Mouse (Mus musculus): Measurements from ENCODE around the gene Bbs1. TPM values are rescaled to one million over a fixed set of nuclear protein-coding genes. Genes with fewer than 3 reads are reported as not detected.

Bbs1 gene
- polyA plus RNA-seq, 1 experiment from 2014 or later: 1.0 TPM

DNA sequence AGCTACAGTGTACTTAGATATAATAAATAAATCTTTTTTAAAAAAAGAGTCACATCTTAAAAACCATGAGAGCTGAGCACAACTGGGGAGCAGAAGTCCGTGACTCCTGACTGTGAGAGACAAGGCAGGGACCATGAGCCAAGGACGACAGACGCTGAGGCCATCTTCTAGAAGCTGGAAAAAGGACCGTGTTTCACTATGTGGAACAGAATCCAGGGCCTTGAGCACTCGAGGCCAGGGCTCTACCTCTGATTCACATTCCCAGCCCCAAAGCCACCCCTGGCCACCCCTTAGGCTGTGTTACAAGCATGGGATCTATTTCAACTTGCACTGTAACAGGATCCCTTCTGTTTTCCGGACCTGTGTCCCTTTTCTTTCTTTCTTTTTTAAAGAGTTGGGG is 13.2 kb upstream of the Bbs1 start:
- H3K4me3 ChIP-seq (replicated peaks): no peak overlapping the region
- H3K4me2 ChIP-seq: no peak overlapping the region
- ATAC-seq (ENCODE audit: insufficient read depth): no peak
- 74% methylated on average over 6 of the region's 6 CpGs for WGBS (ENCODE audit: insufficient replicate concordance)
- no peaks in the 10 kb centered on the region for H3K9me3 ChIP-seq (replicated peaks)
- H3K27me3 ChIP-seq: no peaks in the 10 kb centered on the region
- no peak overlapping the region for H3K9ac ChIP-seq
- H3K27ac ChIP-seq (replicated peaks): no peak overlapping the region
- no peaks in the 10 kb centered on the region for H3K4me1 ChIP-seq (replicated peaks)
- H3K36me3 ChIP-seq (replicated peaks): peaks cover 95% of the 10 kb centered on the region

DNA sequence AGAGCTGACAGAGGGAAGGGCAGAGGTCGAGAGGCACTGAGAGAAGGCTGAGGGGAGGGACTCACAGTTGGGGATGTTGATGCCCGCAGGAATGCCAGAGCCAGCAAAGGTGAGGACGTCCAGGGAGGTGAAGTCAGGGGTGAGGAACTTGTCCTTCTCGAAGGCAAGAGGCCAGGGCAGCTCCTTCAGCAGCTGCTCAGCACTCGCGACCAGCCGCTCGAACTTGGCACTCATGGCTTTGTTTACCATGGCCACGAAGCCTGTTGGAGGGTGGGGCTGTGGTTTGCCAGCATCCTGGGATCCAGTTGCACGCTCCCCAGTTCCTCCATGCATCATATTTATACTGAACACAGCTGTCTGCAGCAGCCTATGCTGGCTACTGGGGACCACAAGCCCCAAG is 10.4 kb upstream of the Bbs1 start:
- Histone ChIP-seq H3K27ac (replicated peaks) (no peak overlapping the region), H3K4me1 (replicated peaks) (peaks cover 7% of the 10 kb centered on the region), H3K36me3 (replicated peaks) (peaks cover 93% of the 10 kb centered on the region), H3K9me3 (replicated peaks) (no peaks in the 10 kb centered on the region), H3K4me2 (no peak overlapping the region), H3K4me3 (replicated peaks) (no peak overlapping the region), H3K27me3 (no peaks in the 10 kb centered on the region), H3K9ac (no peak overlapping the region)
- ATAC-seq (ENCODE audit: insufficient read depth): no peak
- 79% methylated on average over 10 of the region's 10 CpGs for WGBS (ENCODE audit: insufficient replicate concordance)

DNA sequence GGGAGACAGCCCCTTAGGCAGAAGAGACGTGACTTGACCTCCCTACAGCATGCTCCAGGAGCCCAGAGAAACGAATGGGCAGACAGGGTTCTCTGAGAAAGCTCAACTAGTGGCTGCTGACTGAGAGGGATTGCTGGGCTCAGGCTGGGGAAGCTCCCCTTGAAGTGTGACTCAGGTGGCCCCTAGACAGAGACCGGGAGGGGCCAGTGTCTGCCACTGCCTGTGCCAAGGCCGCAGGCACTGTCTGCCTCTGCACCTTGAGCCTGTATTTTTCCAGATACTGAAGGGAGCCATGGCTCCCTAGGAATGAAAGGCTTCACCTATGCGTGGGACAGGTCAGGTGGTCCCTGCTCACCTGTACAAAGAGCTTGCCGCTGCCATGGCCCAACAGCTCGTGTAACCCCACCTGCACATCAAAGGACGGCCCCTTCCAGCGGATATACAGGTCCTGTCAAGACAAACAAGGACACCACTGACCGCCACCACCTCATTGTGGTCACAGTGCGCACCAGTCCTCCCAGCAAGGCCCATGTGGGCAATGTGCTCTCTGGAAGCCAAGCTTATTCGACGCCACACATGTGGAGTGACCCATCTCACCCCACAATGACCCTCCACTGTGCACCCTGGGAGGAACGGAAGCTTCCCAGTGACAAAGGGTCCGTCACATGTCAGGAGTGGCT is 9.6 kb upstream of the Bbs1 start:
- peaks cover 93% of the 10 kb centered on the region for H3K36me3 ChIP-seq (replicated peaks)
- H3K9ac ChIP-seq: no peak overlapping the region
- H3K4me1 ChIP-seq (replicated peaks): peaks cover 7% of the 10 kb centered on the region
- no peaks in the 10 kb centered on the region for H3K9me3 ChIP-seq (replicated peaks)
- no peaks in the 10 kb centered on the region for H3K27me3 ChIP-seq
- no peak overlapping the region for H3K4me3 ChIP-seq (replicated peaks)
- ATAC-seq (ENCODE audit: insufficient read depth): no peak
- WGBS (ENCODE audit: insufficient replicate concordance): 80% methylated on average over 15 of the region's 15 CpGs
- H3K27ac ChIP-seq (replicated peaks): no peak overlapping the region
- no peak overlapping the region for H3K4me2 ChIP-seq

DNA sequence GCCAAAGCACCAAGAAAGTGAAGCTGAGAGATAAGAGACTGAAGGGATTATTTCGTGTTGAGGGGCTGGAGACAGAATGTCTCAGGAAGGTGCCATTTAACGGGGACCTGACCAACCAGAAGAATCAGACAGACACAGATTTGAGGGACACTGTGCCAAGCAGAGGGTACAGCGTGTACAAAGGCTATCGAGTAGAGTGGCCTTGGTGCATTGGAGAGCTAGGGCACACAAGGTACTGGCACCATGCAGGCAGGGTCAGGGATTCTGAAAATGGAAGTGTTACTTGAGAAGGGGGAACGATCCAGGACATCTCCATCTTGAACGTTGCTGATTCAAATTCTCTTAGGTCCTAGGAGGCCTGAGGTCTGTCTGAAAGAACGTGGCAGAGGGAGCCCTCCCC is 2.9 kb upstream of the Bbs1 start:
- Histone ChIP-seq H3K27ac (replicated peaks) (no peak overlapping the region), H3K9me3 (replicated peaks) (no peaks in the 10 kb centered on the region), H3K27me3 (no peaks in the 10 kb centered on the region), H3K4me3 (replicated peaks) (no peak overlapping the region), H3K36me3 (replicated peaks) (peaks cover 53% of the 10 kb centered on the region), H3K4me1 (replicated peaks) (peaks cover 20% of the 10 kb centered on the region), H3K4me2 (no peak overlapping the region), H3K9ac (no peak overlapping the region)
- 77% methylated on average over 7 of the region's 7 CpGs for WGBS (ENCODE audit: insufficient replicate concordance)
- ATAC-seq (ENCODE audit: insufficient read depth): no peak

DNA sequence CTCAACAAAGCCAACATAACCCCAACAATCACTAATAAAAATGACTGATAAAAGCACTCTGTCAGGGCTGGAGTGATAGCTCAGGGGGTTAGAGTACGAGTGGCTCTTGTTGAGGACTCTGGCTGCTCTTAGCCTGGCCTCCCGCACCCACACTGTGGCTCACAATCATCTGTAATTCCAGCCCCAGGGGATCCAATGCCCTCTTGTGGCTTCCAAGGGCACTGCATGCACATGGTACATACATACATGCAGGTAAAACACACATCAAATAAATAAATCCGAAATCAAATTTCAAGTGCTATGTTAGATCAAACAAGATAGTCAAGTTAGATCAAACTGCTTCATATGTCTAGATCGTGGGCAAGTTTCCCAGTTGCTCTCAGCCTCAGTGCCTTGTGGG is 1.7 kb upstream of the Bbs1 start:
- no peak for ATAC-seq (ENCODE audit: insufficient read depth)
- Histone ChIP-seq H3K4me1 (replicated peaks) (peaks cover 20% of the 10 kb centered on the region), H3K9ac (no peak overlapping the region), H3K27ac (replicated peaks) (no peak overlapping the region), H3K27me3 (no peaks in the 10 kb centered on the region), H3K4me3 (replicated peaks) (no peak overlapping the region), H3K36me3 (replicated peaks) (peaks cover 41% of the 10 kb centered on the region), H3K9me3 (replicated peaks) (no peaks in the 10 kb centered on the region), H3K4me2 (no peak overlapping the region)
- WGBS (ENCODE audit: insufficient replicate concordance): 67% methylated on average over 4 of the region's 4 CpGs

DNA sequence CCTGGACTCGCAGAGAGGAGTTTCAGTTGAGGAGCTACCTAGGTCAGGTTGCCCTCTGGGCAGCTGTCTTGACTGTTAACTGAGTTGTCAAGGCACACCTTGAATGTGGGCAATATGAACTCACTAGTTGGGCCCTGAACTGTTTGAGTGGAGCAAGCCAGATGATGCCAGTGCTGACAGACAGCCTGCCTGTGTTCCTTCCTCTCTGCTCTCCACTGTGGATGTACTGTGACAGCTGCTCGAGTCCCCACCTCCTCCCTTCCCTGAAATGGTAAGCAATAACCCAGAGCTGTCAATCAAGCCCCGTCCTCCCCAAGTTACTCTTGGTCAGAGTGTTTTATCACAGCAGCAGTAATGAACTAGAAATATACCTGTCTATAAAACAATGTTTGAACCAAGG is 6.5 kb downstream of the Bbs1 start:
- Histone ChIP-seq H3K4me1 (replicated peaks) (no peaks in the 10 kb centered on the region), H3K36me3 (replicated peaks) (no peaks in the 10 kb centered on the region), H3K27ac (replicated peaks) (no peak overlapping the region), H3K9ac (no peak overlapping the region), H3K9me3 (replicated peaks) (no peaks in the 10 kb centered on the region), H3K4me3 (replicated peaks) (no peak overlapping the region), H3K4me2 (no peak overlapping the region), H3K27me3 (no peaks in the 10 kb centered on the region)
- 48% methylated on average over 3 of the region's 3 CpGs for WGBS (ENCODE audit: insufficient replicate concordance)
- no peak for ATAC-seq (ENCODE audit: insufficient read depth)

DNA sequence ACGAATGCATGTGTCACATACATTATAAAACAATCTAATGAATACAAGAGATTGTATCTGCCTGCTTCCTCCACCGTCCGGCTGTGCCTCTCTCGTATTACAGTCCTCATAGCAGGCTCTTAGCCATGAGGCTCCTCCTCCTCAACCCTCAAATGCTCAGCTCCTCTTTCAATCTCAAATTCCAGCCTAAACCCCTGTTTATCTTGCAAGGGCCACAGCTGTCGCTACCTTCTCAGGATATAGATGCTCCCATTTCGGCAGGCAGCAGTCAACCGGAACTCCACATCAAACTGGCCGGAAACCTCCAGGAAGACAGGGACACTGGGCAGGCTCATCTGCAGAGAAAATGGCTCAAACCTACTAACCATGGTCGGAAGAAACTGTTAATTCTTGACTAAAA is 7.5 kb downstream of the Bbs1 start:
- no peak overlapping the region for H3K4me3 ChIP-seq (replicated peaks)
- no peaks in the 10 kb centered on the region for H3K4me1 ChIP-seq (replicated peaks)
- no peaks in the 10 kb centered on the region for H3K9me3 ChIP-seq (replicated peaks)
- no peaks in the 10 kb centered on the region for H3K36me3 ChIP-seq (replicated peaks)
- 63% methylated on average over 9 of the region's 9 CpGs for WGBS (ENCODE audit: insufficient replicate concordance)
- no peak overlapping the region for H3K27ac ChIP-seq (replicated peaks)
- no peak overlapping the region for H3K4me2 ChIP-seq
- ATAC-seq (ENCODE audit: insufficient read depth): no peak
- H3K9ac ChIP-seq: no peak overlapping the region
- H3K27me3 ChIP-seq: no peaks in the 10 kb centered on the region

DNA sequence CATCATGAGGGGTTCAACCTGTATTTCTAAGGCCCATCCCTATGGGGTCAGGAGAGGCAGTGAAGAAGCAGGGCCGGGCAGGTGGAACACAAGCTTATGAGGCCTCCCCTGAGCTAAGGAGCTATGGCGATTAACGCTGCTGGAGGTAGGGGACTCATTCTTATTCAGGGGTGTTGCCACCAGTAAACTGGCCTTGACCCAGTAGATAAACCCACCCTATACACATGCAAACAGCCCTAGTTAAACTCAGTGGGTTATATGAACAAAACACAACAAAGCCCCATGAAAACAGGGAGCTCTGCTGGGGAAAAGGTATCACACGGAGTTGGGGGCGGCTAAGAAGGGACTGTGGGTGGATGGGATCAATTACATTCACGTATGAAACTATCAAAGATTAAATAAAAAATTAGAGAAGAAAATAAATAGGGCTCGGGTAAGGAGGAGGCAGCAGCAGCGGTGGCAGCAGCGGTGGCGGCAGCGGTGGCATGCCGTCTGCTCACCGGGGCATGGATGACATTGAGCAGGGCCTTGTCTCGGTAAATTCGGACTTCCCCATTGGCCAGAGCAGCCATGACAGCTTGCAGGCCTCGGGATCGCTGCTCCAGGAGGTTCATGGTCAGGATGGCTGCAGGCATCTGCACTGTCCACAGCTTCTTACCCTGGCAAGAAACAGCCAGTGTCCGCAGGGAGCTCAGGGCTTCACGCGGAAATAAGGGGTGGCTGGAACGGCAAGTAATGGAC is 9.5 kb downstream of the Bbs1 start:
- Histone ChIP-seq H3K9me3 (replicated peaks) (no peaks in the 10 kb centered on the region), H3K4me3 (replicated peaks) (no peak overlapping the region), H3K9ac (no peak overlapping the region), H3K4me2 (no peak overlapping the region), H3K27ac (replicated peaks) (no peak overlapping the region), H3K4me1 (replicated peaks) (peaks cover 11% of the 10 kb centered on the region), H3K36me3 (replicated peaks) (no peaks in the 10 kb centered on the region), H3K27me3 (no peaks in the 10 kb centered on the region)
- no peak for ATAC-seq (ENCODE audit: insufficient read depth)
- WGBS (ENCODE audit: insufficient replicate concordance): 62% methylated on average over 21 of the region's 21 CpGs

DNA sequence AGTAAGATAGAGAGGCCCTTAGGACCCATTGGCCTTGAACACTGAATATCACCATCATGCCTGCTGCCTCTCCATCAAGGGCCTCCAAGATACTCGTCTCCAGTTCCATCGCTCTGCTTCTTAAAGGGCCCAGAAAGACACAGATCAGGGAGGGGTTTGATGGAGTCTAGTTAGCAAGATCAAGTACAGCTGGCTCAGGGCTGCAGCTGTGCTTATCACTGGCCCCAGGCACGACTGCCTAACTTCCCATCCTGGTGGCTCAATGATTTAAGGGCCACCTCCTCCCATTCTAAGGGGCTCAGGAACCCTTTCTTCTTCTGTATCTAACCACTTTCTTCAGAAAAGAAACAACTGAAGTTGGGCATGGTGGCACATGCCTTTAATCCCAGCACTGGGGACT is 14.6 kb downstream of the Bbs1 start:
- H3K9me3 ChIP-seq (replicated peaks): no peaks in the 10 kb centered on the region
- peaks cover 26% of the 10 kb centered on the region for H3K4me1 ChIP-seq (replicated peaks)
- peak overlapping the region; percentile 48 for H3K4me2 ChIP-seq
- no peak overlapping the region for H3K9ac ChIP-seq
- no peak overlapping the region for H3K4me3 ChIP-seq (replicated peaks)
- no peaks in the 10 kb centered on the region for H3K27me3 ChIP-seq
- peak overlapping the region; percentile 83 for H3K27ac ChIP-seq (replicated peaks)
- no peaks in the 10 kb centered on the region for H3K36me3 ChIP-seq (replicated peaks)
- peak; percentile 93 for ATAC-seq (ENCODE audit: insufficient read depth)
- 8% methylated on average over 3 of the region's 3 CpGs for WGBS (ENCODE audit: insufficient replicate concordance)

DNA sequence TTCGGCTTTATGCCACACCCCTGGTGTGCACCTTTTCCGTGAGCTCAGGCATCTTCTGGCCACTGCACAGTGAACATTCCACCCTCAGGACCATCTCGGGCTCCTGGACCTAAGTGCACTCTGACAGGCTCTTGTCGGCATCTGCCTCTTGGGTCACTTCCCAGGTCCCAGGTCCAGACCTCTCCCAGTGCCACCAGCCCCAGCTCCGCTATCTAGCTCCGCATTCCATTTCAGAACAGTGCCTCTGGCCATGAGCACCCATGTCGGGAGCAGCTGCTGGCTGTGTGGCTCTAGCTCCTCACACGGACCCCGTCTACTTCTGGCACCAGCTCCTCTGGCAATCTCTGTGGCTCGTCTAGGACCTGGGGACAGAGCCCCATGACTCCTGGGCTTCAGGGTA is 16.6 kb downstream of the Bbs1 start:
- Histone ChIP-seq H3K9ac (no peak overlapping the region), H3K9me3 (replicated peaks) (no peaks in the 10 kb centered on the region), H3K4me1 (replicated peaks) (peaks cover 28% of the 10 kb centered on the region), H3K4me2 (no peak overlapping the region), H3K4me3 (replicated peaks) (no peak overlapping the region), H3K27me3 (no peaks in the 10 kb centered on the region), H3K36me3 (replicated peaks) (no peaks in the 10 kb centered on the region), H3K27ac (replicated peaks) (no peak overlapping the region)
- ATAC-seq (ENCODE audit: insufficient read depth): no peak
- WGBS (ENCODE audit: insufficient replicate concordance): 76% methylated on average over 10 of the region's 10 CpGs

DNA sequence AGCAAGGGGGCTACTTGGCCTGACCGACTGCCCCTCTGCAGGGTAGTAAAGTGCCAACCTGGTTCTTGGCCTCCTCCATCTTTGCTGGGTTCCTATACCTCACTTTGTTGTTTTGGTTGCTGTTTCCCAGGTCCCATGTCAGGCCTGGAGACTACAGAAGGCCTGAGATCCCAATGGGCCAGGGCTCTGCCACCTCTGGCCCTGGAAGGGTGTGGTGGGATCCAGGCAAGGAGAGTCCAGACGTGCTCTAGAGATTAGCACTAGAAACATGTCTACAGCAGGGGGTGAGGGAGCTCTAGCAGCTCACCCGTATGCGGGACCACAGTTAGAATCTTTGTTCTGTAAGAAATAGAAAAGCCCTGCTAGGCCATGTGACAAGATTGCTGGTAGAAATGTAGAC is 22.5 kb downstream of the Bbs1 start:
- Histone ChIP-seq H3K27ac (replicated peaks) (peak overlapping the region; percentile 70), H3K4me3 (replicated peaks) (no peak overlapping the region), H3K36me3 (replicated peaks) (peaks cover 42% of the 10 kb centered on the region), H3K9ac (peak overlapping the region; percentile 35; the same call in 1 of the 2 replicates), H3K4me2 (peak overlapping the region; percentile 23), H3K9me3 (replicated peaks) (no peaks in the 10 kb centered on the region), H3K4me1 (replicated peaks) (peaks cover 57% of the 10 kb centered on the region), H3K27me3 (no peaks in the 10 kb centered on the region)
- WGBS (ENCODE audit: insufficient replicate concordance): 38% methylated on average over 4 of the region's 4 CpGs
- peak; percentile 89 for ATAC-seq (ENCODE audit: insufficient read depth)

Data from liver, embryonic 15.5 days (tissue).